Mouse (Mus musculus) retina, embryonic 14.5 days (tissue): ENCODE results near the gene Maml3.
A peak's percentile ranks its signal among the peaks of the same experiment; 100 is the strongest.

ENCODE experiments used
- DNase-seq: peaks from one replicate; pipeline ENCODE4 v3.0.0-alpha.2; 2015; ENCODE audit warnings: low spot score

Gene Maml3

GRCm38 (mm10) chr3:51819109-51819508 is 285.8 kb downstream of the Maml3 start:
- DNase-seq, result no peak

GRCm38 (mm10) chr3:51817919-51818318 is 287.0 kb downstream of the Maml3 start:
- peak; percentile 57 for DNase-seq

- DNase-seq, result no peak
These were observed 287.5 kb downstream of the Maml3 start for GRCm38 (mm10) chr3:51817329-51817728.

- no peak for DNase-seq
These were observed 288.2 kb downstream of the Maml3 start for GRCm38 (mm10) chr3:51816517-51817285.

- DNase-seq, result no peak
These were observed 290.8 kb downstream of the Maml3 start for GRCm38 (mm10) chr3:51814073-51814472.

- DNase-seq, result no peak
These were observed 291.7 kb downstream of the Maml3 start for GRCm38 (mm10) chr3:51813186-51813585.

- no peak for DNase-seq
These were observed 294.1 kb downstream of the Maml3 start for GRCm38 (mm10) chr3:51810731-51811130.

GRCm38 (mm10) chr3:51809822-51810221 is 295.1 kb downstream of the Maml3 start:
- DNase-seq, result no peak

GRCm38 (mm10) chr3:51807981-51808870 is 296.6 kb downstream of the Maml3 start:
- DNase-seq, result no peak

GRCm38 (mm10) chr3:51805488-51806318 is 299.2 kb downstream of the Maml3 start:
- peak; percentile 81 for DNase-seq

- DNase-seq, result no peak
These were observed 301.0 kb downstream of the Maml3 start for GRCm38 (mm10) chr3:51803903-51804302.

GRCm38 (mm10) chr3:51799650-51800049 is 305.2 kb downstream of the Maml3 start:
- DNase-seq, result no peak

- peak; percentile 58 for DNase-seq
These were observed 308.0 kb downstream of the Maml3 start for GRCm38 (mm10) chr3:51796838-51797237.

- DNase-seq, result peak; percentile 74
These were observed 308.6 kb downstream of the Maml3 start for GRCm38 (mm10) chr3:51796219-51796828.

- no peak for DNase-seq
These were observed 313.3 kb downstream of the Maml3 start for GRCm38 (mm10) chr3:51791542-51791941.

GRCm38 (mm10) chr3:51789389-51789904 is 315.4 kb downstream of the Maml3 start:
- DNase-seq, result peak; percentile 25

GRCm38 (mm10) chr3:51788591-51789339 is 316.1 kb downstream of the Maml3 start:
- peak; percentile 92 for DNase-seq

GRCm38 (mm10) chr3:51787945-51788344 is 316.9 kb downstream of the Maml3 start:
- no peak for DNase-seq

GRCm38 (mm10) chr3:51785796-51786195 is 319.1 kb downstream of the Maml3 start:
- DNase-seq, result no peak

GRCm38 (mm10) chr3:51782191-51782590 is 322.7 kb downstream of the Maml3 start:
- no peak for DNase-seq
